Mouse (Mus musculus) ovary, postnatal 14 days (tissue): Measurements from ENCODE around the gene Ebi3.
A peak's percentile ranks its signal among the peaks of the same experiment; 100 is the strongest.
"Not testable (repeated sequence)": the region's sequence is repeated elsewhere in the genome, so short reads cannot be mapped to it uniquely, and the experiment has no call there.

Experiments used
- DNase-seq: peaks from one replicate; pipeline ENCODE4 v3.0.0; 2022; ENCODE audit warnings: low spot score

Ebi3 gene

GRCm38 (mm10) chr17:55952447-55953027 lies at the start of gene Ebi3:
Gene Ebi3, plus strand, starts transcription at chr17:55952640.
- no peak for DNase-seq

- no peak for DNase-seq
These were observed 49.4 kb upstream of the Ebi3 start for GRCm38 (mm10) chr17:55903087-55903486.

- no peak for DNase-seq
These were observed 48.8 kb upstream of the Ebi3 start for GRCm38 (mm10) chr17:55903687-55904086.

GRCm38 (mm10) chr17:55904131-55904530 lies 48.3 kb upstream of the Ebi3 start:
- no peak for DNase-seq

- DNase-seq, result no peak
These were observed 45.8 kb upstream of the Ebi3 start for GRCm38 (mm10) chr17:55906669-55907068.

- DNase-seq, result peak; percentile 30
These were observed 20.6 kb upstream of the Ebi3 start for GRCm38 (mm10) chr17:55931553-55932502.

GRCm38 (mm10) chr17:55932635-55933034 lies 19.8 kb upstream of the Ebi3 start:
- no peak for DNase-seq

- no peak for DNase-seq
These were observed 19.2 kb upstream of the Ebi3 start for GRCm38 (mm10) chr17:55933191-55933590.

- DNase-seq, result not testable (repeated sequence)
These were observed 8.0 kb upstream of the Ebi3 start for GRCm38 (mm10) chr17:55944387-55944865.

GRCm38 (mm10) chr17:55944866-55945682 lies 7.4 kb upstream of the Ebi3 start:
- peak; percentile 84 for DNase-seq

- no peak for DNase-seq
These were observed 6.7 kb upstream of the Ebi3 start for GRCm38 (mm10) chr17:55945696-55946095.

- no peak for DNase-seq
These were observed 3.8 kb upstream of the Ebi3 start for GRCm38 (mm10) chr17:55948647-55949046.

- no peak for DNase-seq
These were observed 3.0 kb upstream of the Ebi3 start, which contains the start of gene Zfp119b for GRCm38 (mm10) chr17:55949400-55949799. Gene Zfp119b, minus strand, starts transcription at chr17:55949500.

GRCm38 (mm10) chr17:55950601-55951000 lies 1.8 kb upstream of the Ebi3 start:
- DNase-seq, result no peak

- DNase-seq, result no peak
These were observed 399 bp upstream of the Ebi3 start for GRCm38 (mm10) chr17:55952041-55952440.

GRCm38 (mm10) chr17:55953751-55954150 lies 1.3 kb downstream of the Ebi3 start:
- DNase-seq, result no peak

- no peak for DNase-seq
These were observed 1.8 kb downstream of the Ebi3 start for GRCm38 (mm10) chr17:55954229-55954628.

- peak; percentile 62 for DNase-seq
These were observed 3.7 kb downstream of the Ebi3 start for GRCm38 (mm10) chr17:55956129-55956528.

- DNase-seq, result no peak
These were observed 4.2 kb downstream of the Ebi3 start for GRCm38 (mm10) chr17:55956591-55956990.

GRCm38 (mm10) chr17:55957168-55957567 lies 4.7 kb downstream of the Ebi3 start:
- peak; percentile 63 for DNase-seq

- no peak for DNase-seq
These were observed 5.5 kb downstream of the Ebi3 start for GRCm38 (mm10) chr17:55957726-55958583.
